16 mouse cellular contexts compared by ENCODE assay signal in the genomic region with DNA sequence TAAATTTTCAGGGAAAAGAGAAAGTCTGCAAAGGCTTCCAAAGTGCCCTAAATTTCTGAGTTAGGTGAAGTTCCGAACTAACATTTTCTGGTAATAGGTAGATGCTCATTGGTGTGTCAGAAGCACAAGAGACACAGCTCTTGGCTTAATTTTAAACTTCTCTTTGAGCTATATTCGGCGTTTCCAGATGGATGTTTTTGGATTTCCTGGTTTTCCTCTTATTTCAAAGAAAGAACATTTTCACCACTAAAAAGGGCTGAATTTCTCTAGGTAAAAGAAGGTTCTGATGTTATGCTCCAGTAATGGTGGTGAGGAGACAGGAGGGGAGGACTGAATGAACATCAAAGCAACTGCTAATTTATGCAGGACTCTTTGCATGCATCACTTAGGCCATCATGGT.
A peak's percentile ranks its signal among the peaks of the same experiment; 100 is the strongest.
DNase-seq lines count a peak whose midpoint lies in the region; ATAC-seq lines count a peak whose summit lies in the region.
"Had no signal": no experiment of that assay in that cellular context is flagged by ENCODE, and none has a peak within 500 bp of the region (broad histone marks: within the 10 kb centered on the region; RNA-seq: fewer than 3 reads in every experiment).

No protein-coding gene starts in this region.

- peak; percentile 86 for ATAC-seq in frontal cortex, adult (ENCODE audit: low TSS enrichment)
- ATAC-seq: forebrain, embryonic 15.5 days; forebrain, postnatal 0 days had no signal

- no peak for DNase-seq in frontal cortex, postnatal 10 days (ENCODE audit: low spot score in 2 of 2)
- peak; percentile 3 for DNase-seq in right cerebral cortex, adult 18-20 months
- DNase-seq in right cerebral cortex, adult 2 months (ENCODE audit: low spot score in 2 of 2), result no peak
- DNase-seq in telencephalon, adult 2 months (ENCODE audit: low read depth, low spot score), result peak; percentile 52
- DNase-seq in neural tube, embryonic 10.5 days (ENCODE audit: extremely low spot score, low spot score), result no peak
- DNase-seq: adrenal gland, adult 2 months; adrenal gland, postnatal 10 days; adrenal gland, postnatal 25 days; cerebellum, adult 11-12 months; cerebellum, adult 2 months; cerebellum, adult 9-10 months; cerebellum, postnatal 10 days; cerebellum, postnatal 25 days; forebrain, postnatal 0 days had no signal

Comparison
In these comparisons a context has a peak if more than half of its experiments do, and no peak if none do; other contexts are left out.
1. DNase-seq: peak in right cerebral cortex, adult 18-20 months (single experiment) and telencephalon, adult 2 months (single experiment); none in frontal cortex, postnatal 10 days (0 of 2), right cerebral cortex, adult 2 months (0 of 2) and neural tube, embryonic 10.5 days (single experiment).